Mouse (Mus musculus) heart, embryonic 12.5 days (tissue): ENCODE results near the gene Cyp3a41a. TPM values are rescaled to one million over a fixed set of nuclear protein-coding genes. Genes with fewer than 3 reads are reported as not detected.
A peak's percentile ranks its signal among the peaks of the same experiment; 100 is the strongest.
"Not testable (repeated sequence)": the region's sequence is repeated elsewhere in the genome, so short reads cannot be mapped to it uniquely, and the experiment has no call there.

ENCODE experiments used
- ATAC-seq: fragments of 200-750 bp; cut with Nextera tagmentation; 2 replicates; pipeline ENCODE4 v1.8.0; 2017; ENCODE audit warnings: moderate TSS enrichment, moderate library complexity; ENCODE audit not compliant: insufficient number of reproducible peaks, low FRiP score
- H3K27ac ChIP-seq: fragments of 300-500 bp; sonication (generic); 2 replicates; pipeline ENCODE4 v1.5.1; 2016; ENCODE audit warnings: mild to moderate bottlenecking, moderate library complexity; ENCODE audit not compliant: poor library complexity, severe bottlenecking
- H3K27me3 ChIP-seq: fragments of 300-500 bp; sonication (generic); replicated peaks from 2 replicates; pipeline ENCODE4 v1.6.1; 2016; ENCODE audit warnings: mild to moderate bottlenecking, moderate library complexity
- H3K36me3 ChIP-seq: fragments of 300-500 bp; sonication (generic); 2 replicates; pipeline ENCODE4 v1.6.1; 2016; ENCODE audit warnings: mild to moderate bottlenecking, moderate library complexity
- H3K4me1 ChIP-seq: fragments of 300-500 bp; sonication (generic); replicated peaks from 2 replicates; pipeline ENCODE4 v1.6.1; 2016; ENCODE audit warnings: mild to moderate bottlenecking
- H3K4me2 ChIP-seq: fragments of 300-500 bp; sonication (generic); 2 replicates; pipeline ENCODE4 v1.6.1; 2016; ENCODE audit warnings: mild to moderate bottlenecking, moderate library complexity
- H3K4me3 ChIP-seq: fragments of 300-500 bp; sonication (generic); 2 replicates; pipeline ENCODE4 v1.5.1; 2016; ENCODE audit warnings: mild to moderate bottlenecking
- H3K9ac ChIP-seq: fragments of 300-500 bp; sonication (generic); 2 replicates; pipeline ENCODE4 v1.6.1; 2016; ENCODE audit warnings: mild to moderate bottlenecking, moderate library complexity
- H3K9me3 ChIP-seq: fragments of 300-500 bp; sonication (generic); replicated peaks from 2 replicates; pipeline ENCODE4 v1.6.1; 2016; ENCODE audit warnings: mild to moderate bottlenecking, moderate library complexity
- WGBS: fragments of 180-500 bp; shearing (Covaris S2); methylation state at CpG from one replicate; pipeline ENCODE4 v1.1.7; 2016; 5-methylcytosine and 5-hydroxymethylcytosine counted together
- polyA plus RNA-seq: library from polyadenylated mRNA; unstranded; fragments of >200 nt; fragmentation: Nextera tagmentation; extraction: Ambion mirVana; gene quantifications from 2 replicates; pipeline ENCODE4 v1.2.1, GENCODE M21; 2016

Gene Cyp3a41a
- polyA plus RNA-seq = not detected in 2 replicates

- H3K27me3 ChIP-seq, H3K4me1 ChIP-seq, H3K27ac ChIP-seq, H3K9ac ChIP-seq, H3K9me3 ChIP-seq, H3K4me2 ChIP-seq, ATAC-seq, H3K4me3 ChIP-seq, H3K36me3 ChIP-seq: not testable (repeated sequence)
- WGBS = 55% methylated on average over 1 of the region's 2 CpGs
Observed at GRCm38 (mm10) chr5:145720036-145720435, at the start of gene Cyp3a41a. Cyp3a41a (minus strand) TSS chr5:145720136.

GRCm38 (mm10) chr5:145737512-145737911 is 17.6 kb upstream of the Cyp3a41a start:
- ATAC-seq, H3K9ac ChIP-seq, H3K27ac ChIP-seq, H3K4me3 ChIP-seq, H3K4me1 ChIP-seq, H3K4me2 ChIP-seq, H3K36me3 ChIP-seq, H3K27me3 ChIP-seq: not testable (repeated sequence)
- 68% methylated on average over 3 of the region's 3 CpGs for WGBS
- peaks cover 31% of the 10 kb centered on the region for H3K9me3 ChIP-seq

DNA sequence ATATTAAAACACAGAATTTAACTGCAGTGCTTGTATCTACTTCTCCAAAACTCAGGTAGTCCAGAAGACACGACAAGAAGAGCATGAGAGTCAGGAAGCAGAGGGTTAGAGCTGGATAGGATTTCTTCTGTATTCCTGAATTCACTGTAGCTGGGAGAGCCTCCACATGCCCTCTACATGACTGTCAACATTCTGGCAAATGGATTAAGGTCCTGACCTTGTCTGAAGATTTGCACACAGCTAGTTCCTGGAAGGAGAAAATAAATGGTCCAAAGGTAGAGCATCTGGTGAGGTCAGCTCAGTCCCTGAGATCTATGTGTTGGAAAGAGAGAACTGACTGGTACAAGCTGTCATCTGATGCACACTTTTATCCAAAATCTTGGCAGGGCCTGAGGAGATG is 5.6 kb downstream of the Cyp3a41a start:
- ATAC-seq, H3K9ac ChIP-seq, H3K4me3 ChIP-seq, H3K4me2 ChIP-seq, H3K9me3 ChIP-seq, H3K4me1 ChIP-seq, H3K27ac ChIP-seq, H3K36me3 ChIP-seq, H3K27me3 ChIP-seq: not testable (repeated sequence)
- WGBS = 29% methylated on average over 1 of the region's 1 CpGs

DNA sequence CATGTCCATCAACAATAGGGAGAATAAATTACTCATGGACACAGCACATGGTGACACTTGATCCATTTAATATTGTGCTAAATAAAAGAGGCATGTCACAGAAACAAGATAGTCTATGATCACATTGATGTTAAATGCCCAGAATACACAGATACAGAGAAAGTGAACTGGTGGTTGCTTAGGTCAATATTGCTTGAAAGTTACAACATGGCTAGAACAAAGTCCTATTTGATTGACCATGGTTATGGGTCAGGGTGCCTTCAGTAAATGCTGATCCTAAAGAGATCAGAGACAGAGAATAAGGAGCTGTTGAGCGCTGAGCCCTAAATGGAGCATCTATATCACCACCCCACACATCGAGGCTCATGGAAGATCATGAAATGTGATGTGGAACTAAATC is 12.6 kb downstream of the Cyp3a41a start:
- H3K4me2 ChIP-seq, H3K36me3 ChIP-seq, H3K27me3 ChIP-seq, H3K27ac ChIP-seq, H3K4me3 ChIP-seq, H3K4me1 ChIP-seq, ATAC-seq, H3K9me3 ChIP-seq, H3K9ac ChIP-seq: not testable (repeated sequence)
- 74% methylated on average over 2 of the region's 2 CpGs for whole genome bisulfite sequencing

GRCm38 (mm10) chr5:145662007-145662406 is 57.9 kb downstream of the Cyp3a41a start:
- Histone ChIP-seq H3K27ac (no peak overlapping the region), H3K9ac (no peak overlapping the region), H3K27me3 (no peaks in the 10 kb centered on the region), H3K36me3 (no peaks in the 10 kb centered on the region), H3K9me3 (peaks cover 44% of the 10 kb centered on the region), H3K4me3 (no peak overlapping the region), H3K4me1 (no peaks in the 10 kb centered on the region), H3K4me2 (no peak overlapping the region)
- WGBS = 78% methylated on average over 7 of the region's 7 CpGs
- ATAC-seq = 0 out of 2 replicates have a peak, but pooled peaks have one; percentile 22

GRCm38 (mm10) chr5:145647779-145648178 is 72.2 kb downstream of the Cyp3a41a start:
- no peaks in the 10 kb centered on the region for H3K4me1 ChIP-seq
- no peak overlapping the region for H3K9ac ChIP-seq
- no peak overlapping the region for H3K4me2 ChIP-seq
- ATAC-seq = no peak
- H3K9me3 ChIP-seq = peaks cover 57% of the 10 kb centered on the region
- H3K27ac ChIP-seq = no peak overlapping the region
- H3K36me3 ChIP-seq = no peaks in the 10 kb centered on the region
- H3K27me3 ChIP-seq = no peaks in the 10 kb centered on the region
- no peak overlapping the region for H3K4me3 ChIP-seq
- 66% methylated on average over 4 of the region's 4 CpGs for WGBS

Other genes with a start within 250 kb of the Cyp3a41a start
- not detected in 2 replicates for gene Cyp3a41b, start 135.4 kb downstream of the Cyp3a41a start, polyA plus RNA-seq
- gene Cyp3a44, start 85.7 kb upstream of the Cyp3a41a start, polyA plus RNA-seq = not detected in 2 replicates
- not detected in 2 replicates for gene Cyp3a11, start 159.8 kb upstream of the Cyp3a41a start, polyA plus RNA-seq